Mouse (Mus musculus): Measurements from ENCODE around the gene Nt5c.
"Not testable (repeated sequence)": the region's sequence is repeated elsewhere in the genome, so short reads cannot be mapped to it uniquely, and the experiment has no call there.

DNA sequence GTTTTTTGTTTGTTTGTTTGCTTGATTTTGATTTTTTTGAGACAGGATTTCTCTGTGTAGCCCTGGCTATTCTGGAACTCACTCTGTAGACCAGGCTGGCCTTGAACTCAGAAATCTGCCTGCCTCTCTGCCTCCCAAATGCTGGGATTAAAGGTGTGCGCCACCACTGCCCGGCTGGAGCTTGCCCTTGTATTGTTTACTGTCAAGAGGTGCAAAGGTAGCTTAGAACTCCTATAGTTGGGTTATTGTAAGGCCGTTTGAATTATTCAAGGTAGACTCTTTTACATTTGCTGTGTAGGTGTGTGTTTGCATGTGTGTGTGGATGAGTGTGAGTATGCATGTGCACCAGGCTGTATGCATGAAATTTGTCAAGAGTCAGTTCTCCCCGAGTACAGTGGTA, 15.0 kb downstream of the Nt5c start:
- TF ChIP-seq CTCF (IDR thresholded peaks at IDR 0.05; ENCODE audit: control insufficient read depth, insufficient read depth, insufficient read length); USF1 (IDR thresholded peaks at IDR 0.05; ENCODE audit: low read depth); MAX (IDR thresholded peaks at IDR 0.05); MYOG (IDR thresholded peaks at IDR 0.05; ENCODE audit: control insufficient read depth, extremely low read depth, insufficient read length); FOSL1 (IDR thresholded peaks at IDR 0.05; ENCODE audit: insufficient read depth, low read length, poor library complexity, severe bottlenecking); MYOD1 (IDR thresholded peaks at IDR 0.05; ENCODE audit: control insufficient read depth, insufficient read length, low read depth): not testable (repeated sequence)
